Mouse (Mus musculus): Measurements from ENCODE around the gene Zc2hc1b. TPM values are rescaled to one million over a fixed set of nuclear protein-coding genes. Genes with fewer than 3 reads are reported as not detected.
"Not testable (repeated sequence)": the region's sequence is repeated elsewhere in the genome, so short reads cannot be mapped to it uniquely, and the experiment has no call there.

Zc2hc1b gene
- polyA plus RNA-seq, 1 experiment from 2014 or later: not detected

GRCm38 (mm10) chr10:13199234-13199633 is 21.4 kb upstream of the Zc2hc1b start:
- TF ChIP-seq CTCF (IDR thresholded peaks at IDR 0.05) (no peak), EP300 (IDR thresholded peaks at IDR 0.05) (no peak)
- H3K4me1 ChIP-seq (ENCODE audit: insufficient read depth, low read depth, low read length): no peaks in the 10 kb centered on the region
- no peak overlapping the region for H3K4me2 ChIP-seq (replicated peaks; ENCODE audit: low read depth, low read length)
- no peaks in the 10 kb centered on the region for H3K9me3 ChIP-seq (ENCODE audit: low read length)
- H3K36me3 ChIP-seq (ENCODE audit: insufficient read depth, low read length): no peaks in the 10 kb centered on the region
- H3K27ac ChIP-seq (ENCODE audit: low read length): no peak overlapping the region
- DNase-seq (ENCODE audit: low spot score) (no peak), ATAC-seq (no peak)
- no peak overlapping the region for H3K4me3 ChIP-seq (ENCODE audit: low read depth, low read length)
- H3K27me3 ChIP-seq (replicated peaks; ENCODE audit: insufficient read depth, low read length): no peaks in the 10 kb centered on the region
- WGBS: 93% methylated on average over 1 of the region's 1 CpGs
- H3K9ac ChIP-seq (replicated peaks; ENCODE audit: low read depth): no peak overlapping the region

GRCm38 (mm10) chr10:13196872-13197507 is 19.2 kb upstream of the Zc2hc1b start:
- 69% methylated on average over 8 of the region's 8 CpGs for WGBS
- Histone ChIP-seq H3K36me3 (ENCODE audit: insufficient read depth, low read length) (no peaks in the 10 kb centered on the region), H3K27me3 (replicated peaks; ENCODE audit: insufficient read depth, low read length) (no peaks in the 10 kb centered on the region), H3K9ac (replicated peaks; ENCODE audit: low read depth) (no peak overlapping the region), H3K4me1 (ENCODE audit: insufficient read depth, low read depth, low read length) (0 out of 2 replicates have a peak, but pooled peaks cover 3% of the 10 kb centered on the region), H3K4me2 (replicated peaks; ENCODE audit: low read depth, low read length) (no peak overlapping the region), H3K4me3 (ENCODE audit: low read depth, low read length) (no peak overlapping the region), H3K9me3 (ENCODE audit: low read length) (no peaks in the 10 kb centered on the region), H3K27ac (ENCODE audit: low read length) (no peak overlapping the region)
- ATAC-seq: no peak
- TF ChIP-seq CTCF (IDR thresholded peaks at IDR 0.05): no peak
- no peak for TF ChIP-seq EP300 (IDR thresholded peaks at IDR 0.05)
- DNase-seq (ENCODE audit: low spot score): no peak

- not testable (repeated sequence) for DNase-seq (ENCODE audit: low spot score); H3K27ac ChIP-seq (ENCODE audit: low read length); ATAC-seq; H3K36me3 ChIP-seq (ENCODE audit: insufficient read depth, low read length); H3K27me3 ChIP-seq (replicated peaks; ENCODE audit: insufficient read depth, low read length); H3K9me3 ChIP-seq (ENCODE audit: low read length); H3K4me1 ChIP-seq (ENCODE audit: insufficient read depth, low read depth, low read length); H3K9ac ChIP-seq (replicated peaks; ENCODE audit: low read depth)
- 77% methylated on average over 7 of the region's 7 CpGs for WGBS
- Histone ChIP-seq H3K4me2 (replicated peaks; ENCODE audit: low read depth, low read length) (peak overlapping the region; percentile 81), H3K4me3 (ENCODE audit: low read depth, low read length) (peak overlapping the region; percentile 90)
Observed at GRCm38 (mm10) chr10:13193496-13193895, 15.7 kb upstream of the Zc2hc1b start.

GRCm38 (mm10) chr10:13192731-13193351 is 15.0 kb upstream of the Zc2hc1b start, which contains the start of gene Ltv1:
TSS of gene Ltv1 (minus strand) at chr10:13193168.
- under 1% methylated on average over 43 of the region's 43 CpGs for WGBS
- Histone ChIP-seq H3K4me1 (ENCODE audit: insufficient read depth, low read depth, low read length) (0 out of 2 replicates have a peak, but pooled peaks cover 4% of the 10 kb centered on the region), H3K4me3 (ENCODE audit: low read depth, low read length) (peak within 1 kb of the TSS; percentile 90), H3K9ac (replicated peaks; ENCODE audit: low read depth) (peak within 1 kb of the TSS; percentile 73), H3K27me3 (replicated peaks; ENCODE audit: insufficient read depth, low read length) (no peaks in the 10 kb centered on the region), H3K4me2 (replicated peaks; ENCODE audit: low read depth, low read length) (peak within 1 kb of the TSS; percentile 81), H3K27ac (ENCODE audit: low read length) (peak within 1 kb of the TSS; percentile 95), H3K36me3 (ENCODE audit: insufficient read depth, low read length) (no peaks in the 10 kb centered on the region), H3K9me3 (ENCODE audit: low read length) (no peaks in the 10 kb centered on the region)
- ATAC-seq (peak; percentile 100), DNase-seq (ENCODE audit: low spot score) (peak; percentile 98)
- TF ChIP-seq EP300 (IDR thresholded peaks at IDR 0.05) (no peak), CTCF (IDR thresholded peaks at IDR 0.05) (0 out of 2 replicates have a peak, but pooled peaks have one; percentile 10)

GRCm38 (mm10) chr10:13189881-13190280 is 12.1 kb upstream of the Zc2hc1b start:
- DNase-seq (ENCODE audit: low spot score) (no peak), ATAC-seq (no peak)
- no peaks in the 10 kb centered on the region for H3K27me3 ChIP-seq (replicated peaks; ENCODE audit: insufficient read depth, low read length)
- no peak overlapping the region for H3K4me3 ChIP-seq (ENCODE audit: low read depth, low read length)
- no peak for TF ChIP-seq CTCF (IDR thresholded peaks at IDR 0.05)
- no peak for TF ChIP-seq EP300 (IDR thresholded peaks at IDR 0.05)
- no peaks in the 10 kb centered on the region for H3K9me3 ChIP-seq (ENCODE audit: low read length)
- no peak overlapping the region for H3K27ac ChIP-seq (ENCODE audit: low read length)
- H3K36me3 ChIP-seq (ENCODE audit: insufficient read depth, low read length): no peaks in the 10 kb centered on the region
- H3K4me1 ChIP-seq (ENCODE audit: insufficient read depth, low read depth, low read length): 0 out of 2 replicates have a peak, but pooled peaks cover 4% of the 10 kb centered on the region
- H3K4me2 ChIP-seq (replicated peaks; ENCODE audit: low read depth, low read length): no peak overlapping the region
- 67% methylated on average over 5 of the region's 5 CpGs for WGBS
- no peak overlapping the region for H3K9ac ChIP-seq (replicated peaks; ENCODE audit: low read depth)

- WGBS: 84% methylated on average over 3 of the region's 3 CpGs
- TF ChIP-seq CTCF (IDR thresholded peaks at IDR 0.05) (no peak), EP300 (IDR thresholded peaks at IDR 0.05) (no peak)
- Histone ChIP-seq H3K4me2 (replicated peaks; ENCODE audit: low read depth, low read length) (no peak overlapping the region), H3K36me3 (ENCODE audit: insufficient read depth, low read length) (peaks cover 8% of the 10 kb centered on the region; the same call in 1 of the 2 replicates), H3K27ac (ENCODE audit: low read length) (no peak overlapping the region), H3K4me3 (ENCODE audit: low read depth, low read length) (no peak overlapping the region), H3K9ac (replicated peaks; ENCODE audit: low read depth) (no peak overlapping the region), H3K4me1 (ENCODE audit: insufficient read depth, low read depth, low read length) (no peaks in the 10 kb centered on the region), H3K9me3 (ENCODE audit: low read length) (no peaks in the 10 kb centered on the region), H3K27me3 (replicated peaks; ENCODE audit: insufficient read depth, low read length) (no peaks in the 10 kb centered on the region)
- no peak for ATAC-seq
- no peak for DNase-seq (ENCODE audit: low spot score)
Observed at GRCm38 (mm10) chr10:13186754-13187153, 8.9 kb upstream of the Zc2hc1b start.

Measured in lung, postnatal 0 days (tissue).